Mouse (Mus musculus) hematopoietic stem cell, adult 5-6 weeks (primary cell): ENCODE data around the gene Trpm7. TPM values are rescaled to one million over a fixed set of nuclear protein-coding genes. Genes with fewer than 3 reads are reported as not detected.
"Not testable (repeated sequence)": the region's sequence is repeated elsewhere in the genome, so short reads cannot be mapped to it uniquely, and the experiment has no call there.

Experiments used
- ATAC-seq, 2 experiments: fragments of 125-278 bp in 1 of 2; replicated peaks in 1 of 2; 2 replicates each; pipeline ENCODE4 v1.8.0; 2016 to 2017; ENCODE audit warnings: inconsistent platforms in 2 of 2, mild to moderate bottlenecking in 2 of 2, moderate number of reproducible peaks in 2 of 2, low read depth in 1 of 2, moderate TSS enrichment in 1 of 2; ENCODE audit not compliant: low FRiP score in 2 of 2, poor library complexity in 2 of 2, severe bottlenecking in 2 of 2, insufficient read depth in 1 of 2, low TSS enrichment in 1 of 2
- total RNA-seq: library from RNA; stranded (forward); fragments of 172-1452, 232-1000 nt; gene quantifications from 2 replicates; pipeline ENCODE4 v1.2.3, GENCODE M21; 2017

Trpm7 gene
- 78.6 and 117 TPM in 2 replicates for total RNA-seq

- peak; percentile 87 to 97 for ATAC-seq
Measured at GRCm38 (mm10) chr2:126875871-126876796, at the start of gene Trpm7. Gene Trpm7, minus strand, starts transcription at chr2:126876230.

GRCm38 (mm10) chr2:126920358-126921060 lies 44.5 kb upstream of the Trpm7 start:
- ATAC-seq, result no peak

DNA sequence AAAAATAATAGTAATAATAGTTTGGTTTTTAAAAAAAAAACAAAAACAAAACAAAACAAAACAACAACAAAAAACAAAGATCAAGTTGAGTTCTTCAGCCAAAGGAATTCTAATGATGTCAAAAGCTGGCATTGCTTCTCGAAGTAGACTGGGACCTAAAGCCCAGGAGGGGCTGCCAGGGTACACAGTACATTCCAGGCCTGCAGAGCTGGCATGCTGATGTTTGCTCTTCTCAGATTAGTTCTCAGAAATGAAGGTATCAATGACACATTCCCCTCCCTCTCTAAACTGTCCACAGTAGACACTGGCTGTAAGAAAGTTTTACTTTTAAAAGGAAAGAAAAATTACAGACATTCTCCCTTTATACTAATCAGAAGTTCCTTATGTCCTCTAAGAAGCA lies 40.2 kb upstream of the Trpm7 start:
- no peak for ATAC-seq

- ATAC-seq, result no peak
Measured at GRCm38 (mm10) chr2:126914096-126914495, 38.1 kb upstream of the Trpm7 start.

GRCm38 (mm10) chr2:126904162-126904561 lies 28.1 kb upstream of the Trpm7 start:
- ATAC-seq, result 0 out of 4 replicates have a peak, but pooled peaks of 1 of the 2 experiments have one; percentile 27

GRCm38 (mm10) chr2:126897511-126897910 lies 21.5 kb upstream of the Trpm7 start:
- ATAC-seq, result no peak

GRCm38 (mm10) chr2:126896941-126897340 lies 20.9 kb upstream of the Trpm7 start:
- no peak for ATAC-seq

- no peak for ATAC-seq
Measured at GRCm38 (mm10) chr2:126894245-126894644, 18.2 kb upstream of the Trpm7 start.

DNA sequence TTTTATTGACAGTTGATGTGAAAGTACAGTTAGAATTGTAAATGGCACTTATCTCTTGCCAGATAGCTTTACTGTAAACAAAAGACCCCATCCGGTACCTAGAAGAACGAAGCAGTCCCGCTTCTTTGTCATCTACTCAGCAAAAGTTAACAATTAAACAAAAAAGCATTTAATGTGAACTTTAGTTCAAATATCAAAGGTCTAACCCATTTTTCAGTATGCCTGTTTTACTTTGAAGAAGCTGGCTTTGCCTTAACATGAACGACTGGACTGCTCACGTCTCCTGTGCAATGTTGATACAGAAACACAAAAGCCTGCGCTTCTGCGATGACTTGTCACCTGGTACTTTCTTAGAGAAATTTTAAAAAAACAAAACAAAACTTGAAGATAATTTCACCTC lies 16.3 kb upstream of the Trpm7 start:
- ATAC-seq, result no peak

DNA sequence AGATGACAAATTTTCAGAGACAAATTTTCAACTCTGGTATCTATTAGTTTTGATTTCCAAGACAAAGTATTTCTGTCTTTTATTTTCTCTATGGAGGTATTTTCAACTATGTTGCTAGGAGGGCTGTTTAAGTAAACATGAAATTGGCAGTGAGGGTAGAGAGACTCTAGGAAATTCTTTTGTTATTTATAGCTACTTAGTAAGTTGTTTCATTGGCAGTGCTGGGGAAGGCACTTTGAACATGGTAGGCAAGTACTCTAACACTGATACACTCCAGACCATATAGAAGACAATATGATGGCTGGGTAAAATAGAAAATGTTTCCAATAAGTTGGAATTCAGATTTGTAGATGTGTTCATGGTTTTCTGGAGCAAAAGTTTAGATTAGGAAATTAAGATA lies 15.7 kb upstream of the Trpm7 start:
- no peak for ATAC-seq

GRCm38 (mm10) chr2:126887141-126887540 lies 11.1 kb upstream of the Trpm7 start:
- ATAC-seq, result no peak

DNA sequence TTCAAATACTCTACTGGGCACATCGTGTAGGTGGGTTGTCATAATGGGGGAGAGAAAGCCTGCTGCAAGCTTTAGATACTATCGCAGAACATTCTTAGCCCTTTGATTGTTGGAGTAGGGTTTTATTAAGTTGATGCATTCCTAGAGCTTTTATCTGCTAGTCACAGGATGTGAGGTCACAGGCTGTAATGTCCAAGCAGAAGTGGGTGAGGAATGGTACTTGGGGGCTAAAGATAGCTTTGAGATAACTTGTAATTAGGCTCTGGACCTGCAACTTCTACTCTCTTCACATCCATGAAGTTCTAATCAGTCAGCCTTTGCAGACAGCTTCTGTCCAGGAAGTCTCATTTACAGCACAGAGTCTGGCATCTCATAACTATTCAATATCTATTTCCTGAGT lies 9.8 kb upstream of the Trpm7 start:
- no peak for ATAC-seq

DNA sequence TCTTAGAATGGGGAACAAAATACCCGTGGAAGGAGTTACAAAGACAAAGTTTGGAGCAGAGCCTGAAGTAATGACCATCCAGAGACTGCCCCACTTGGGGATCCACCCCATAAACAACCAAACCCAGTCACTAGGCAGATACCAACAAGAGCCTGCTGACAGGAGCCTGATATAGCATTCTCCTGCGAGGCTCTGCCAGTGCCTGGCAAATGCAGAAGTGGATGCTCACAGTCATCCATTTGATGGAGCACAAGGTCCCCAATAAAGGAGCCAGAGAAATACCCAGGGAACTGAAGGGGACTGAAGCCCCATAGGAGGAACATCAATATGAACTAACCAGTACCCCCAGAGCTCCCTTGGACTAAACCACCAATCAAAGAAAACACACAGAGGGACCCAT lies 6.7 kb upstream of the Trpm7 start:
- ATAC-seq, result not testable (repeated sequence)

GRCm38 (mm10) chr2:126877991-126878390 lies 2.0 kb upstream of the Trpm7 start:
- ATAC-seq, result no peak

DNA sequence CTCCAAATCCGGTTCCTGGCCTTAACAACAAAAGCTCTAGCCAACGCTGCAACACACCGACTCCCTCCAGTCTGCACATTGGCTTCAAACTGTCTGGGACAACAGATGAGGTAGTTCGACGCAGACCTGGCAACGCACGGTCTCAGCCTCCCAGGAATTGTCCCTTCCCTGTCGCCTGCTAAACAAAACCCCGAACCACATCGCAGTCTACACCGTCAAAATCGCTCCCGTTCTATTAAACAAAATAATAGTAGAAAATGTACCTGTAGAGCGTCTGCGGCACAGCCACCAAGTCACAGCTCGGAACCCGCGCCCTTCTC lies 554 bp downstream of the Trpm7 start:
- ATAC-seq, result peak; percentile 37 to 44; a peak in 3 of 4 replicates

- no peak for ATAC-seq
Measured at GRCm38 (mm10) chr2:126874809-126875515, 1.1 kb downstream of the Trpm7 start.

- ATAC-seq, result no peak
Measured at GRCm38 (mm10) chr2:126866301-126866700, 9.7 kb downstream of the Trpm7 start.
